Mouse (Mus musculus) heart, postnatal 0 days (tissue): ENCODE measurements at regions not wholly inside any gene's neighbourhood (a gene's known extent, or its start where the extent isn't known, plus 50 kb on each side); places are given as distances from the start of the nearest gene placed in this dataset.

Experiments
- CTCF ChIP-seq: IDR thresholded peaks from 2 replicates; pipeline ENCODE4 v1.5.1; 2016; ENCODE audit warnings: antibody characterized with exemption, control low read depth, low read depth
- EP300 ChIP-seq: IDR thresholded peaks from 2 replicates; pipeline ENCODE4 v1.6.1; 2016; ENCODE audit warnings: antibody characterized with exemption, low read depth

- TF ChIP-seq CTCF, result no peak
- TF ChIP-seq EP300, result no peak
Measured at GRCm38 (mm10) chr8:113190537-113190936, 444.9 kb upstream of the Mon1b start.
